Mouse (Mus musculus) cerebellum, adult 11-12 months (tissue): ENCODE data around the gene Smarca2.
A peak's percentile ranks its signal among the peaks of the same experiment; 100 is the strongest.

Experiments
- DNase-seq: peaks from one replicate; pipeline ENCODE4 v3.0.0; 2022

Smarca2 gene

DNA sequence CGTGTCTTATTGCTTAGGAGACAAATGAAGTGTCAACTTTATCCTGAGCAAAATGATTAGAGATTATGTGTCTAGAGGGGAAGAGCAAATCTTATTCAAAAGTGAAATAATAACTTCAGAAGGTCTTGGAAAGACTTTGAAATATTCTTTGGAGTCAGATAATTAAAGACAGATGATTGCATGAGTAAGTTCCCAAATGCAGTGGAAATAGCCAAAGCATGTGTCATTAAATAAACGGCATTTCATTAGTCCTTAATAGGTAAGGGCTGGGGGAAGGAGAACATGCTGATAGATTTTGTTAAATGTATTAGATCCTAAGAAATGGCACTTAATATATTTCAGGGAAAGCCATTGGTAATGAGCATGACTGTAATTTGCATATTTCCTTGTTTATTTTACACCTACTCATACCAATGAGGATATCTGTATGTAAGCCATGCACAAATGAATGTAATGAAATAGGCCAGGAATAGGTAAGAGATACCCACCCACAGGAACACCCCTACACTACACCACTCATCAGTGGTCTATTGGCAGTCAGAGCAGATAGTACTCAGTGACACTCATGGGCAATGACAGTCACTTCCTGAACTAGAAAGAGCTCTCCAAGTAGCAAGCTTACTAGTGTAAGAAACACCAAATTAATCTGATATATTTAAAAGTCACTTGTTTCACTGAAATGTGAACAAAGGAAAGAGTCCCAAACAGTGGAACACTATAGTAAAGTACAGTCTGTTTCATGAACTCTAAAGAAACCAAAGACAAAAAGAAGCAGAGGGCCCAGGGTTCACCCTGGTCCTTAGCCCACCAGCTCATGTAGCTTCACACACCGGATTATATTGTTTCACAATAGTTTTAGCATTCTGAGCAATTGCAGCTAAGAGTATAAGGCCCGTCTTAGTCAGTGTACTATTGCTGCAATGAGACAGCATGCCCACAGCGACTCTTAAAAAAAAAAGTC, 185.8 kb downstream of the Smarca2 start:
- DNase-seq = no peak

DNA sequence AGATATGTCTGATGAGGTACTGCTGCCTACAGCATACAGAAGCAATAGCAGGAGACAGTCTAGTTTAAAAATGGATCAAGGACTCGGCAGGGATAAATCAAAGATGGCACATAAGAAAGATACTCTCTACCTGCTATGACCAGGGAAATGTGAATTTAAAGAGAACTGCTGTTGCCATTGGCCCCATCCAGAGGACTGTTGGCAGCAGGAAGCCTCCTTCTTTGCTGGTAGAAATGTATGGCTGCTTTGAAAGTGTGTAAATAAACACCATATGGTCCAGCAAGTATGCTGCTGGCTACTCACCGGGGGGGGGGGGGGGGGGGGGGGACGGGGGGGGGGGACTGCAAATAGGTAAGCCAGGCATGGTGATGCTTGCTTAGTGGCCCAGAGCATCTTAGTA, 189.5 kb downstream of the Smarca2 start:
- DNase-seq = peak; percentile 32

DNA sequence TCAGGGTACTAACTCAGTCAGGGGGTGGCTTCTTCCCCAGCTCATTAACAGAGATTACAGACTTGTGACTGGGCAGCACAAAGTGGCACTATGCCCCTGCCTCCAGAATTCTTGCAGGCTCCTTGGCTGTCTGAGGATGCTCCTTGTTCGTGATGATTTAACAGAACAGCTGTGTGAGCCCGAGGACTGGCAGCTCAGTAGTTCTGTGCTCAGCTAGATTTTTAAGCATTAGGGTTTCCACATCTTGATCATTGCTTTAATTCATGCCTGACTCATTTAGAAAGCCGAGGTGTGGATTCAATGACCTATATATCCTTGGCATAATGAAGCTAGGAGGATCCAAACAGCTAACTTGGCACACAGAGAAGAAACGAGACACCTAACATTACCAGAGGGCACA, 191.2 kb downstream of the Smarca2 start:
- no peak for DNase-seq

DNA sequence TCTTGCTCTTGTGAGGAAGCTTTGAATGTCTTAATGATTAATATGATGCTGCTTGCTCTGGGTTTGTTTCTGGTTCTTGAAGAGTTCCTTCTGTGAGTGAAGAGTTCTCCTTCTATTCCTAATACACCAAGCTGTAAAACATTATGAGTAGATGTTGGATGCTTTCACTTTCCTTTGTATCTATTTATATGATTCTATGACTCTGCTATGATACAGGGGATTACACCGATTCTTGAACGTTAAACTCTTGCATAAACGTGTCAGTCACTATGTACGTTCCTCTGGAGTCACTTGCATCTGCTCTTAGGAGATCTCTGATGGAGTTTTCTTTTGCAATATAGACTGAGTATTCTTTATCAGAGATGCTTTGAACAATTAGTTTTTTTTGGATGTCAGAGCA, 199.6 kb downstream of the Smarca2 start:
- DNase-seq = no peak

DNA sequence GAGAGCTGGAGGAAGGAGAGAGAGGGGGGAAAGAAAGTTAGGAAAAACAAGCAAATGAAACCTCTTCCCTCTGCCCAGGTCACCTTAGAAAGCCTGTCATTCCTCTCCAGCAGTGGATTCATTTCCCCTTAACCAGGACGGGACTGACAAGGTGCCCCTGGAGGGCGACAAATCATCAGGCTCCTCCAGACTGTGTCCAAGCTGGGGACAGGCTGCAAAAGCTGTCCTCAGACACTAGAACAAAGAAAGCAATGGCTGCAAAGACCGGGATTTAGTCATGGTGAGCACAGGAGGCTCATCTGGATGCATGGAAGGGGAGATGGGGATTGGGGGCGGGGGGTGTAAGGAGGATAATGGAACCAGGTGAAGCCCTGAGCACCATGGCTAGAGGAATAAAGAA, 209.8 kb downstream of the Smarca2 start:
- DNase-seq = no peak

DNA sequence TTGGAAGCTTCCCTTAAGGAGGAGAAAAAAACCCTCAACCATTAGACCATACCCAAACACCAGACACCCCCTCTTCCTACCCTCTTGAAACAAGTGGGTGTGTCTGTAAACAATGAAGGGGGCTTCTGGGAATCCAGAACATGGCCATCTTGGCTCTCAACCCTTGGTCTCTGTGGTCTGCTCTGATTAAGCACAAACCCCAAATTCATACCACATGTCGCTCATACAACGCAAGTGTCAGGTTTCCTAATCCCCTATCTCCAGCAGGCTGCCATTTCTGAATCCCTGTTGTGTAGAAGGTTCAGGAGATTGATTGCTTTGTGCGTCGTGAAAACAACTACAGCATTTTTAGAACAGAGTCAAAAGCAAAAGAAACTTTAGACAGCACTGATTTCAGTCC, 213.1 kb downstream of the Smarca2 start:
- DNase-seq = no peak
